Mouse (Mus musculus) G1E (cell line): ENCODE measurements around the gene Vip.

Source experiments
- CTCF ChIP-seq: IDR thresholded peaks from 2 replicates; pipeline ENCODE4 v1.5.1; 2012; ENCODE audit warnings: low read depth, low read length, inconsistent platforms, mixed read lengths
- TAL1 ChIP-seq: conservative IDR thresholded peaks from 2 replicates; pipeline ENCODE4 v1.6.1; 2012; ENCODE audit warnings: low read depth, low read length, inconsistent platforms, mixed read lengths

GRCm38 (mm10) chr10:5634336-5634735 lies 4.7 kb upstream of the Vip start:
- TF ChIP-seq CTCF = no peak
- TF ChIP-seq TAL1 = no peak
